Mouse (Mus musculus): Measurements from ENCODE around the gene Gpr62.

- TF ChIP-seq MXI1 (IDR thresholded peaks at IDR 0.05; ENCODE audit: low read depth, low read length): no peak
- no peak for TF ChIP-seq CTCF (conservative IDR thresholded peaks at IDR 0.05 in 1 of 2, IDR thresholded peaks at IDR 0.05 in 1 of 2; ENCODE audit: low read depth in 2 of 2, low read length in 2 of 2)
- TF ChIP-seq ZKSCAN1 (IDR thresholded peaks at IDR 0.05; ENCODE audit: borderline replicate concordance, low read depth, low read length): no peak
- no peak for TF ChIP-seq RCOR1 (conservative IDR thresholded peaks at IDR 0.05; ENCODE audit: low read depth, low read length)
- no peak for TF ChIP-seq CHD2 (IDR thresholded peaks at IDR 0.05; ENCODE audit: low read length)
- no peak; the same call in 1 of the 2 replicates for TF ChIP-seq POLR2A (IDR thresholded peaks at IDR 0.05; ENCODE audit: low read depth, low read length)
- no peak for TF ChIP-seq USF1 (IDR thresholded peaks at IDR 0.05; ENCODE audit: low read depth, low read length)
- no peak for TF ChIP-seq TCF12 (IDR thresholded peaks at IDR 0.05; ENCODE audit: low read depth, low read length)
- no peak for TF ChIP-seq NRF1 (IDR thresholded peaks at IDR 0.05; ENCODE audit: low read depth, low read length)
Observed at GRCm38 (mm10) chr9:106433389-106433788, 32.3 kb downstream of the Gpr62 start.

Measured in CH12.LX (cell line).